Mouse (Mus musculus) adrenal gland, adult 18-20 months (tissue): Measurements from ENCODE around the gene Sgca. TPM values are rescaled to one million over a fixed set of nuclear protein-coding genes. Genes with fewer than 3 reads are reported as not detected.

Source experiments
- DNase-seq, 2 experiments: peaks; one replicate each; pipeline ENCODE4 v3.0.0; 2021 to 2022; ENCODE audit warnings: low spot score in 2 of 2
- total RNA-seq, 2 experiments: library from RNA; stranded (reverse); gene quantifications; 1 replicate in 1 of 2; 2 replicates in 1 of 2; pipeline ENCODE4 v1.2.3; 2021

The Sgca gene
- total RNA-seq, 2 experiments from 2014 or later = 0.80 TPM; not detected in 1

GRCm38 (mm10) chr11:94916477-94916876, 59.6 kb downstream of the Sgca start:
- DNase-seq = no peak

- DNase-seq = peak in 1 of 2 experiments; percentile 51
Observed at GRCm38 (mm10) chr11:94915675-94916403, 60.3 kb downstream of the Sgca start.

GRCm38 (mm10) chr11:94913302-94914090, 62.6 kb downstream of the Sgca start:
- no peak for DNase-seq

Other genes starting within 250 kb of the Sgca start
- gene Cdc34b, start 234.5 kb downstream of the Sgca start, total RNA-seq = under 1 TPM; 0.33 to 0.42 TPM
- gene Tmem92, start 193.6 kb downstream of the Sgca start, total RNA-seq = not detected
- 10 to 100 TPM; 20.4 to 40.2 TPM for gene Col1a1, start 40.1 kb downstream of the Sgca start, total RNA-seq
- not detected for gene Hils1, start 8.7 kb downstream of the Sgca start, total RNA-seq
- 100 to 1,000 TPM; 107 to 115 TPM for gene Ppp1r9b, start 14.7 kb upstream of the Sgca start, total RNA-seq
- gene Samd14, start 33.6 kb upstream of the Sgca start, total RNA-seq = 1 to 10 TPM; 3.7 TPM
- 100 to 1,000 TPM in 1 of 2 experiments, 10 to 100 TPM in 1; 84.1 to 111 TPM for gene Pdk2, start 65.0 kb upstream of the Sgca start, total RNA-seq
- gene Itga3, start 100.5 kb upstream of the Sgca start, total RNA-seq = 10 to 100 TPM; 33.9 to 44.6 TPM
- not detected for gene Dlx3, start 143.8 kb upstream of the Sgca start, total RNA-seq
- gene Dlx4, start 169.9 kb upstream of the Sgca start, total RNA-seq = not detected